In genomic region chr7:25689603-25690021, GRCm38 (mm10) we compare ENCODE assay signal across 8 mouse cellular contexts. TPM values are rescaled to one million over a fixed set of nuclear protein-coding genes. Genes with fewer than 3 reads are reported as not detected.
DNase-seq lines count a peak whose midpoint lies in the region; ATAC-seq and TF ChIP-seq lines count a peak whose summit lies in the region.

No protein-coding gene starts in this region.

- H3K27me3 ChIP-seq in heart, adult 2 months (ENCODE audit: control insufficient read depth, insufficient read depth, low read length): no peaks in the 10 kb centered on the region
- H3K27me3 ChIP-seq in MEL (ENCODE audit: control insufficient read depth in 1 of 2, insufficient read depth in 2 of 2, low read length in 2 of 2): no peaks in the 10 kb centered on the region
- peaks cover 47% of the 10 kb centered on the region for H3K27me3 ChIP-seq in hindbrain, embryonic 11.5 days (ENCODE audit: control insufficient read depth, insufficient read depth, low read length)
- peaks cover 79% of the 10 kb centered on the region for H3K27me3 ChIP-seq in midbrain, embryonic 10.5 days (ENCODE audit: low read depth, poor library complexity, severe bottlenecking)

- TF ChIP-seq CTCF in heart, adult 2 months (IDR thresholded peaks at IDR 0.05): no peak
- TF ChIP-seq CTCF in MEL (IDR thresholded peaks at IDR 0.05 in 2 of 3, conservative IDR thresholded peaks at IDR 0.05 in 1 of 3; ENCODE audit: control insufficient read depth in 1 of 3, insufficient read depth in 1 of 3, low read depth in 2 of 3, low read length in 3 of 3, poor library complexity in 1 of 3, severe bottlenecking in 1 of 3): no peak

- ATAC-seq in hindbrain, embryonic 11.5 days (ENCODE audit: low FRiP score): no peak

- DNase-seq in heart, adult 2 months: no peak
- no peak for DNase-seq in heart, postnatal 4 days
- peak; percentile 92 for DNase-seq in MEL (ENCODE audit: low read depth, low spot score)
- no peak for DNase-seq in hindbrain, embryonic 11.5 days (ENCODE audit: low spot score)
- no peak for DNase-seq in midbrain, embryonic 10.5 days (ENCODE audit: low spot score)
- DNase-seq in retina, embryonic 14.5 days (ENCODE audit: low spot score): no peak
- DNase-seq in ovary, postnatal 36 days (ENCODE audit: low spot score): no peak
- no peak for DNase-seq in urinary bladder, postnatal 4 days (ENCODE audit: low spot score in 2 of 2)

- intact Hi-C loops in heart, adult 2 months (cut with DNase I): loop anchor here (1.0 to 5.0 kb wide), 2 partner anchors 19 to 118 kb away; no protein-coding TSS in a partner anchor

- no peak for TF ChIP-seq RAD21 in MEL (IDR thresholded peaks at IDR 0.05; ENCODE audit: low read depth, low read length)

- no peaks in the 10 kb centered on the region for H3K9me3 ChIP-seq in MEL (replicated peaks; ENCODE audit: insufficient read depth, low read length)
- no peaks in the 10 kb centered on the region for H3K9me3 ChIP-seq in hindbrain, embryonic 11.5 days (ENCODE audit: control insufficient read depth, low read length)
- no peaks in the 10 kb centered on the region; the same call in 1 of the 2 replicates for H3K9me3 ChIP-seq in midbrain, embryonic 10.5 days (replicated peaks)

- H3K4me3 ChIP-seq in heart, adult 2 months: peak overlapping the region; percentile 64
- H3K4me3 ChIP-seq in MEL (ENCODE audit: control insufficient read depth in 1 of 2, insufficient read depth in 1 of 2, low read depth in 2 of 2, low read length in 2 of 2): peak overlapping the region; percentile 80 to 97
- peak overlapping the region; percentile 43; the same call in 1 of the 2 replicates for H3K4me3 ChIP-seq in hindbrain, embryonic 11.5 days (ENCODE audit: low read depth, low read length)
- peak overlapping the region; percentile 63 for H3K4me3 ChIP-seq in midbrain, embryonic 10.5 days

- no peak for TF ChIP-seq EP300 in heart, adult 2 months (IDR thresholded peaks at IDR 0.05; ENCODE audit: insufficient read depth, low read depth, low read length)
- TF ChIP-seq EP300 in MEL (IDR thresholded peaks at IDR 0.05; ENCODE audit: low read depth in 1 of 2, low read length in 2 of 2): no peak

- H3K27ac ChIP-seq in heart, adult 2 months: peak overlapping the region; percentile 91
- H3K27ac ChIP-seq in MEL (ENCODE audit: control insufficient read depth, low read depth, low read length): peak overlapping the region; percentile 98
- no peak overlapping the region for H3K27ac ChIP-seq in hindbrain, embryonic 11.5 days (ENCODE audit: low read depth, low read length)
- no peak overlapping the region; the same call in 1 of the 2 replicates for H3K27ac ChIP-seq in midbrain, embryonic 10.5 days (replicated peaks)

- 20% methylated on average over 12 of the region's 12 CpGs for WGBS in heart, adult 2 months
- 13% methylated on average over 12 of the region's 12 CpGs for WGBS in hindbrain, embryonic 11.5 days
- WGBS in midbrain, embryonic 10.5 days: 13% methylated on average over 12 of the region's 12 CpGs

- no peak for TF ChIP-seq POLR2A in heart, adult 2 months (IDR thresholded peaks at IDR 0.05; ENCODE audit: insufficient read depth, low read depth, low read length)
- peak in 1 of 2 experiments; percentile 56; a peak in 2 of 4 replicates for TF ChIP-seq POLR2A in MEL (IDR thresholded peaks at IDR 0.05; ENCODE audit: control insufficient read depth in 1 of 2, insufficient read depth in 1 of 2, low read depth in 1 of 2, low read length in 2 of 2, poor library complexity in 1 of 2)

- peak overlapping the region; percentile 5 for H3K9ac ChIP-seq in heart, adult 2 months (ENCODE audit: low read depth, low read length)
- H3K9ac ChIP-seq in MEL (ENCODE audit: control insufficient read depth, low read depth, low read length, poor library complexity, severe bottlenecking): peak overlapping the region; percentile 99
- no peak overlapping the region for H3K9ac ChIP-seq in hindbrain, embryonic 11.5 days (ENCODE audit: low read depth, low read length)

- no peaks in the 10 kb centered on the region for H3K36me3 ChIP-seq in heart, adult 2 months (ENCODE audit: control insufficient read depth, insufficient read depth, low read length)
- H3K36me3 ChIP-seq in MEL (ENCODE audit: control insufficient read depth in 1 of 2, insufficient read depth in 2 of 2, low read length in 2 of 2): peaks cover 9 to 35% of the 10 kb centered on the region in 2 experiments
- H3K36me3 ChIP-seq in hindbrain, embryonic 11.5 days (ENCODE audit: control insufficient read depth, insufficient read depth, low read length): no peaks in the 10 kb centered on the region
- no peaks in the 10 kb centered on the region for H3K36me3 ChIP-seq in midbrain, embryonic 10.5 days

- no peaks in the 10 kb centered on the region; the same call in 1 of the 2 replicates for H3K4me1 ChIP-seq in heart, adult 2 months (ENCODE audit: control insufficient read depth, insufficient read depth, low read length)
- H3K4me1 ChIP-seq in MEL (ENCODE audit: control insufficient read depth in 1 of 2, insufficient read depth in 2 of 2, low read length in 2 of 2): peaks cover 0 to 29% of the 10 kb centered on the region in 2 experiments; a peak in 3 of 4 replicates
- H3K4me1 ChIP-seq in hindbrain, embryonic 11.5 days (replicated peaks; ENCODE audit: control insufficient read depth, insufficient read depth, low read length): peaks cover 12% of the 10 kb centered on the region
- H3K4me1 ChIP-seq in midbrain, embryonic 10.5 days: peaks cover 45% of the 10 kb centered on the region

- no peaks in the 10 kb centered on the region for H3K79me2 ChIP-seq in heart, adult 2 months (replicated peaks; ENCODE audit: control insufficient read depth, insufficient read depth, low read length)
- H3K79me2 ChIP-seq in MEL (ENCODE audit: control insufficient read depth, insufficient read depth, low read length, poor library complexity): peaks cover 80% of the 10 kb centered on the region

- H3K4me2 ChIP-seq in hindbrain, embryonic 11.5 days (replicated peaks; ENCODE audit: low read depth, low read length): peak overlapping the region; percentile 56

TF ChIP-seq in MEL, 35 proteins besides CTCF, POLR2A, EP300 and RAD21 (continues in another document):
- no peak for TF ChIP-seq USF2 (IDR thresholded peaks at IDR 0.05; ENCODE audit: borderline replicate concordance in 1 of 2, insufficient read depth in 1 of 2, low read depth in 1 of 2, low read length in 2 of 2)
- no peak for TF ChIP-seq ETS1 (IDR thresholded peaks at IDR 0.05; ENCODE audit: low read depth, low read length)
- TF ChIP-seq E2F4 (IDR thresholded peaks at IDR 0.05; ENCODE audit: borderline replicate concordance, low read depth, low read length): no peak
- peak; percentile 64 for TF ChIP-seq TBP (IDR thresholded peaks at IDR 0.05; ENCODE audit: low read depth, low read length)
- TF ChIP-seq TCF12 (IDR thresholded peaks at IDR 0.05; ENCODE audit: low read depth, low read length): no peak
- no peak for TF ChIP-seq CHD1 (IDR thresholded peaks at IDR 0.05; ENCODE audit: low read depth, low read length)

RNA-seq across cellular contexts. Expression of gene Tgfb1, which starts 2.8 kb away (rescaled TPM):
- 10 to 100 TPM; 21.5 to 22.5 TPM for total RNA-seq in heart, adult 2 months (2021)
- polyA plus RNA-seq in heart, adult 2 months (2012; rRNA removed): 16.3 and 24.7 TPM in 2 replicates
- 10 to 100 TPM; 40.9 to 42.4 TPM for total RNA-seq in heart, postnatal 4 days (2021)
- 108 and 121 TPM in 2 replicates for total RNA-seq in MEL (2012; rRNA removed)
- 100 to 1,000 TPM; 164 to 489 TPM for polyA plus RNA-seq in MEL (2012; ENCODE audit: insufficient read depth in 1 of 2, insufficient read length in 2 of 2, low read depth in 1 of 2, low replicate concordance in 2 of 2, missing spikeins in 1 of 2)
- 1.0 and 1.1 TPM in 2 replicates for polyA plus RNA-seq in hindbrain, embryonic 11.5 days (2014; fragmentation: Nextera tagmentation; extraction: Ambion mirVana)
- polyA plus RNA-seq in midbrain, embryonic 10.5 days (2016; fragmentation: Nextera tagmentation; extraction: Ambion mirVana): 0.98 and 1.7 TPM in 2 replicates

RNA-seq across cellular contexts. Expression of gene B9d2, which starts 9.0 kb away (rescaled TPM):
- total RNA-seq in heart, adult 2 months (2021): 10 to 100 TPM in 1 of 2 experiments, 1 to 10 TPM in 1; 7.9 to 10.2 TPM
- 31.5 and 32.2 TPM in 2 replicates for polyA plus RNA-seq in heart, adult 2 months (2012; rRNA removed)
- 10 to 100 TPM; 15.5 to 16.4 TPM for total RNA-seq in heart, postnatal 4 days (2021)
- 70.4 TPM in 2 replicates for total RNA-seq in MEL (2012; rRNA removed)
- polyA plus RNA-seq in MEL (2012; ENCODE audit: insufficient read depth in 1 of 2, insufficient read length in 2 of 2, low read depth in 1 of 2, low replicate concordance in 2 of 2, missing spikeins in 1 of 2): 100 to 1,000 TPM in 1 of 2 experiments, not detected in 1; 108 TPM
- polyA plus RNA-seq in hindbrain, embryonic 11.5 days (2014; fragmentation: Nextera tagmentation; extraction: Ambion mirVana): 33.1 and 34.8 TPM in 2 replicates
- polyA plus RNA-seq in midbrain, embryonic 10.5 days (2016; fragmentation: Nextera tagmentation; extraction: Ambion mirVana): 38.9 TPM in 2 replicates

RNA-seq across cellular contexts. Expression of gene Tmem91, which starts 14.6 kb away (rescaled TPM):
- not detected for total RNA-seq in heart, adult 2 months (2021)
- polyA plus RNA-seq in heart, adult 2 months (2012; rRNA removed): 1.1 TPM in 1 of 2 replicates, not detected in the other
- under 1 TPM in 1 of 2 experiments, not detected in 1; 0.56 TPM for total RNA-seq in heart, postnatal 4 days (2021)
- 0.59 and 0.89 TPM in 2 replicates for total RNA-seq in MEL (2012; rRNA removed)
- 1 to 10 TPM in 1 of 2 experiments, not detected in 1; 3.3 TPM for polyA plus RNA-seq in MEL (2012; ENCODE audit: insufficient read depth in 1 of 2, insufficient read length in 2 of 2, low read depth in 1 of 2, low replicate concordance in 2 of 2, missing spikeins in 1 of 2)
- polyA plus RNA-seq in hindbrain, embryonic 11.5 days (2014; fragmentation: Nextera tagmentation; extraction: Ambion mirVana): 1.6 and 2.2 TPM in 2 replicates
- polyA plus RNA-seq in midbrain, embryonic 10.5 days (2016; fragmentation: Nextera tagmentation; extraction: Ambion mirVana): 2.7 and 3.2 TPM in 2 replicates

RNA-seq across cellular contexts. Expression of gene Ccdc97, which starts 29.3 kb away (rescaled TPM):
- 10 to 100 TPM; 51.8 to 59.3 TPM for total RNA-seq in heart, adult 2 months (2021)
- polyA plus RNA-seq in heart, adult 2 months (2012; rRNA removed): 62.9 and 72.6 TPM in 2 replicates
- total RNA-seq in heart, postnatal 4 days (2021): 10 to 100 TPM; 42.9 to 44.9 TPM
- 8.0 and 8.4 TPM in 2 replicates for total RNA-seq in MEL (2012; rRNA removed)
- polyA plus RNA-seq in MEL (2012; ENCODE audit: insufficient read depth in 1 of 2, insufficient read length in 2 of 2, low read depth in 1 of 2, low replicate concordance in 2 of 2, missing spikeins in 1 of 2): 10 to 100 TPM in 1 of 2 experiments, not detected in 1; 39.7 TPM
- polyA plus RNA-seq in hindbrain, embryonic 11.5 days (2014; fragmentation: Nextera tagmentation; extraction: Ambion mirVana): 30.5 and 33.7 TPM in 2 replicates
- 30.1 and 33.3 TPM in 2 replicates for polyA plus RNA-seq in midbrain, embryonic 10.5 days (2016; fragmentation: Nextera tagmentation; extraction: Ambion mirVana)

RNA-seq across cellular contexts. Expression of gene Exosc5, which starts 30.6 kb away (rescaled TPM):
- 10 to 100 TPM; 16.6 to 20.5 TPM for total RNA-seq in heart, adult 2 months (2021)
- polyA plus RNA-seq in heart, adult 2 months (2012; rRNA removed): 21.0 and 23.5 TPM in 2 replicates
- 10 to 100 TPM; 18.8 to 19.6 TPM for total RNA-seq in heart, postnatal 4 days (2021)
- 106 and 109 TPM in 2 replicates for total RNA-seq in MEL (2012; rRNA removed)
- polyA plus RNA-seq in MEL (2012; ENCODE audit: insufficient read depth in 1 of 2, insufficient read length in 2 of 2, low read depth in 1 of 2, low replicate concordance in 2 of 2, missing spikeins in 1 of 2): 100 to 1,000 TPM in 1 of 2 experiments, not detected in 1; 134 TPM
- polyA plus RNA-seq in hindbrain, embryonic 11.5 days (2014; fragmentation: Nextera tagmentation; extraction: Ambion mirVana): 48.1 and 49.9 TPM in 2 replicates
- 65.0 and 81.4 TPM in 2 replicates for polyA plus RNA-seq in midbrain, embryonic 10.5 days (2016; fragmentation: Nextera tagmentation; extraction: Ambion mirVana)

Comparison
In these comparisons a context has a peak if more than half of its experiments do, and no peak if none do; other contexts are left out.
1. H3K27ac ChIP-seq: peak in heart, adult 2 months (single experiment) and MEL (single experiment); none in hindbrain, embryonic 11.5 days (single experiment) and midbrain, embryonic 10.5 days (single experiment).
2. Peak in every context shown above with its lines, with median percentiles within 50 percentile points of each other: H3K4me3 ChIP-seq.